In the genomic region with DNA sequence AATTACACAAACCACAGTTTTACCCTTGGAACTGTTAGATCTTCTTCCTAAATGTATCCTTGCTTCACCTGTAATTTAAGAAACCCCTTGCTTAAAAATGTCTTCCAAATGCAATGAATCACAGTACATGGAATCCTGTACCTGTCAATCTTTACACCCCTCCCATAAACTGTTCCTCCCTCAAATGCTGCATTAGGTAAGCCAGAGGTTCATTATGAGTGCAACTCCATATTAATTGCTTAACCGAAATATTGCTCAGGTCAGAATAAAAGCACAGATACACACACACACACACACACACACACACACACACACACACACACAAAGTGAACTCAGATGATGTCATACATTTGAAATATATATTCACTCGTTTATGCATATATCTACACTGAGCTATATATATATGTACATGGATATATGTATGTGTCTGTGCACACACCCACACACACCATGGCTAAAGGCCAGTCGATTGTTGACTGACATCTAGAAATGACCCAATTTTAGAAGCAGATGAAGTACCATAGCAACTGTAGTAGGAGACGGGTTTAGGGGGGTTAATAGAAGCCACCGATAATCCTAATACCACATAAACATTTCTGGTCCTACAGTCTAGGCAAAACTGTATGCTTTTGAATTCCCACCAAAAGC, we compare ENCODE assay signal across 9 mouse cellular contexts. TPM values are rescaled to one million over a fixed set of nuclear protein-coding genes. Genes with fewer than 3 reads are reported as not detected.
DNase-seq lines count a peak whose midpoint lies in the region; ATAC-seq and TF ChIP-seq lines count a peak whose summit lies in the region.
"Had no signal": no experiment of that assay in that cellular context is flagged by ENCODE, and none has a peak within 500 bp of the region (broad histone marks: within the 10 kb centered on the region; RNA-seq: fewer than 3 reads in every experiment).

No protein-coding gene starts in this region.

- no peak overlapping the region for H3K27ac ChIP-seq in gastrocnemius, adult 2 months
- H3K27ac ChIP-seq in left cerebral cortex, adult 2 months = peak overlapping the region; percentile 99
- H3K27ac ChIP-seq in embryonic facial prominence, embryonic 14.5 days (replicated peaks; ENCODE audit: low read depth, low read length) = no peak overlapping the region
- H3K27ac ChIP-seq in limb, embryonic 14.5 days (replicated peaks; ENCODE audit: low read depth, low read length) = no peak overlapping the region

- peaks cover 10% of the 10 kb centered on the region; the same call in 1 of the 2 replicates for H3K4me1 ChIP-seq in embryonic facial prominence, embryonic 14.5 days (ENCODE audit: control insufficient read depth, insufficient read depth, low read length)
- H3K4me1 ChIP-seq in limb, embryonic 14.5 days (ENCODE audit: control insufficient read depth, insufficient read depth, low read length) = peaks cover 6% of the 10 kb centered on the region; the same call in 1 of the 2 replicates

- no peaks in the 10 kb centered on the region for H3K9me3 ChIP-seq in embryonic facial prominence, embryonic 14.5 days (ENCODE audit: control insufficient read depth, low read length)
- no peaks in the 10 kb centered on the region for H3K9me3 ChIP-seq in limb, embryonic 14.5 days (ENCODE audit: control insufficient read depth, low read length)

- ATAC-seq in embryonic facial prominence, embryonic 14.5 days (ENCODE audit: low read depth) = no peak
- ATAC-seq in limb, embryonic 14.5 days (ENCODE audit: low FRiP score, low read depth) = no peak

- intact Hi-C loops in gastrocnemius, adult 2 months (cut with DNase I) = no loop called here
- intact Hi-C loops in gastrocnemius, postnatal 36 days (cut with DNase I) = no loop called here
- intact Hi-C loops in left cerebral cortex, adult 2 months (cut with DNase I) = loop anchor here (1.0 to 10.0 kb wide), 3 partner anchors 30 to 204 kb away; no protein-coding TSS in a partner anchor
- intact Hi-C loops in left cerebral cortex, postnatal 4 days (cut with DNase I) = no loop called here

- H3K4me2 ChIP-seq in embryonic facial prominence, embryonic 14.5 days (ENCODE audit: low read depth, low read length) = peak overlapping the region; percentile 89; the same call in 1 of the 2 replicates
- H3K4me2 ChIP-seq in limb, embryonic 14.5 days (replicated peaks; ENCODE audit: low read depth, low read length, severe bottlenecking) = peak overlapping the region; percentile 85

- no peaks in the 10 kb centered on the region for H3K36me3 ChIP-seq in embryonic facial prominence, embryonic 14.5 days (ENCODE audit: control insufficient read depth, insufficient read depth, low read length)
- H3K36me3 ChIP-seq in limb, embryonic 14.5 days (ENCODE audit: control insufficient read depth, insufficient read depth, low read length) = no peaks in the 10 kb centered on the region

- no peak for TF ChIP-seq POLR2A in limb, embryonic 14.5 days (IDR thresholded peaks at IDR 0.05; ENCODE audit: borderline replicate concordance, extremely low read depth, insufficient read depth, insufficient read length)

- H3K9ac ChIP-seq in embryonic facial prominence, embryonic 14.5 days (ENCODE audit: low read depth, low read length) = no peak overlapping the region
- H3K9ac ChIP-seq in limb, embryonic 14.5 days (ENCODE audit: low read depth, low read length, severe bottlenecking) = no peak overlapping the region

- 87% methylated on average over 5 of the region's 5 CpGs for WGBS in embryonic facial prominence, embryonic 14.5 days
- WGBS in limb, embryonic 14.5 days = 82% methylated on average over 5 of the region's 5 CpGs

- peak overlapping the region; percentile 70; the same call in 1 of the 2 replicates for H3K4me3 ChIP-seq in gastrocnemius, adult 2 months
- H3K4me3 ChIP-seq in left cerebral cortex, adult 2 months = peak overlapping the region; percentile 80
- H3K4me3 ChIP-seq in embryonic facial prominence, embryonic 14.5 days (ENCODE audit: low read depth, low read length) = peak overlapping the region; percentile 51
- H3K4me3 ChIP-seq in limb, embryonic 14.5 days (replicated peaks; ENCODE audit: low read length) = 0 out of 2 replicates have a peak overlapping the region, but pooled peaks have one; percentile 45

- H3K27me3 ChIP-seq in embryonic facial prominence, embryonic 14.5 days (replicated peaks; ENCODE audit: control insufficient read depth, insufficient read depth, low read length) = 0 out of 2 replicates have a peak, but pooled peaks cover 4% of the 10 kb centered on the region
- no peaks in the 10 kb centered on the region for H3K27me3 ChIP-seq in limb, embryonic 14.5 days (ENCODE audit: control insufficient read depth, insufficient read depth, low read length)

- DNase-seq in gastrocnemius, adult 2 months = no peak
- no peak for DNase-seq in gastrocnemius, postnatal 36 days
- no peak for DNase-seq in left cerebral cortex, adult 2 months (ENCODE audit: extremely low spot score in 1 of 2, low spot score in 2 of 2)
- DNase-seq in left cerebral cortex, postnatal 4 days = no peak
- no peak for DNase-seq in embryonic facial prominence, embryonic 14.5 days (ENCODE audit: low spot score)
- DNase-seq in limb, embryonic 14.5 days (ENCODE audit: low spot score) = no peak
- no peak for DNase-seq in embryo, embryonic 11 days
- DNase-seq in gastrocnemius, adult 8-10 months (ENCODE audit: low spot score in 2 of 2) = no peak

- no peak for TF ChIP-seq CTCF in gastrocnemius, adult 2 months (IDR thresholded peaks at IDR 0.05)
- no peak for TF ChIP-seq CTCF in left cerebral cortex, adult 2 months (IDR thresholded peaks at IDR 0.05)

RNA-seq across cellular contexts. Expression of a gene that starts 1.6 kb away (rescaled TPM):
- total RNA-seq in gastrocnemius, adult 2 months (2021) = under 1 TPM in 1 of 2 experiments, not detected in 1; 0.11 TPM
- under 1 TPM; 0.10 to 0.20 TPM for total RNA-seq in gastrocnemius, postnatal 36 days (2021)
- 100 to 1,000 TPM; 180 to 196 TPM for total RNA-seq in left cerebral cortex, adult 2 months (2021)
- total RNA-seq in left cerebral cortex, postnatal 4 days (2021) = 100 to 1,000 TPM; 104 to 121 TPM
- polyA plus RNA-seq in embryonic facial prominence, embryonic 14.5 days (2014; fragmentation: Nextera tagmentation; extraction: Ambion mirVana) = 1.6 TPM in 2 replicates
- 0.43 and 0.53 TPM in 2 replicates for polyA plus RNA-seq in limb, embryonic 14.5 days (2012; rRNA removed)
- polyA plus RNA-seq in limb, embryonic 14.5 days (2014; fragmentation: Nextera tagmentation; extraction: Ambion mirVana) = 0.46 and 0.67 TPM in 2 replicates
- total RNA-seq in gastrocnemius, adult 8-10 months (2022) = under 1 TPM in 1 of 4 experiments, not detected in 3; 0.16 TPM
- total RNA-seq: monocyte, adult 5-6 weeks had no signal

Comparison
In these comparisons a context has a peak if more than half of its experiments do, and no peak if none do; other contexts are left out.
1. RNA of a gene that starts 1.6 kb away (total RNA-seq): 180 to 196 TPM in left cerebral cortex, adult 2 months and 104 to 121 TPM in left cerebral cortex, postnatal 4 days; 0.10 to 0.20 TPM in gastrocnemius, postnatal 36 days, 0.11 TPM in gastrocnemius, adult 2 months and 0.16 TPM in gastrocnemius, adult 8-10 months; every median in the first group is over 10 times any median in the second.
2. Peak in every context shown above with its lines, with median percentiles within 50 percentile points of each other: H3K4me3 ChIP-seq.